Mouse (Mus musculus) stomach, embryonic 16.5 days (tissue): ENCODE data around the gene 5031439G07Rik. TPM values are rescaled to one million over a fixed set of nuclear protein-coding genes. Genes with fewer than 3 reads are reported as not detected.

Experiments used
- ATAC-seq: fragments of 200-750 bp; cut with Nextera tagmentation; 2 replicates; pipeline ENCODE4 v1.8.0; 2017; ENCODE audit warnings: moderate number of reproducible peaks, moderate TSS enrichment; ENCODE audit not compliant: insufficient read depth, low FRiP score
- H3K27ac ChIP-seq: fragments of 300-500 bp; sonication (generic); 2 replicates; pipeline ENCODE4 v1.5.1; 2014; ENCODE audit warnings: low read length
- H3K27me3 ChIP-seq: fragments of 300-500 bp; sonication (generic); 2 replicates; pipeline ENCODE4 v1.6.1; 2014; ENCODE audit warnings: low read length, control low read depth, mixed read lengths; ENCODE audit not compliant: control insufficient read depth, insufficient read depth
- H3K36me3 ChIP-seq: fragments of 300-500 bp; sonication (generic); 2 replicates; pipeline ENCODE4 v1.6.1; 2014; ENCODE audit warnings: low read length; ENCODE audit not compliant: control insufficient read depth, insufficient read depth
- H3K4me1 ChIP-seq: fragments of 300-500 bp; sonication (generic); 2 replicates; pipeline ENCODE4 v1.6.1; 2014; ENCODE audit warnings: low read length, control low read depth, mixed read lengths; ENCODE audit not compliant: control insufficient read depth, insufficient read depth
- H3K4me2 ChIP-seq: fragments of 300-500 bp; sonication (generic); 2 replicates; pipeline ENCODE4 v1.6.1; 2014; ENCODE audit warnings: low read depth, low read length, mixed read lengths
- H3K4me3 ChIP-seq: fragments of 300-500 bp; sonication (generic); replicated peaks from 2 replicates; pipeline ENCODE4 v1.5.1; 2014; ENCODE audit warnings: mild to moderate bottlenecking, low read length
- H3K9ac ChIP-seq: fragments of 300-500 bp; sonication (generic); 2 replicates; pipeline ENCODE4 v1.6.1; 2014; ENCODE audit warnings: low read length
- H3K9me3 ChIP-seq: fragments of 300-500 bp; sonication (generic); replicated peaks from 2 replicates; pipeline ENCODE4 v1.6.1; 2016; ENCODE audit warnings: low read length, control low read depth; ENCODE audit not compliant: control insufficient read depth
- WGBS: fragments of 180-500 bp; shearing (Covaris S2); extraction: QIAGEN DNeasy Blood & Tissue Kit; methylation state at CpG from one replicate; pipeline ENCODE4 v1.1.7; 2014; 5-methylcytosine and 5-hydroxymethylcytosine counted together
- polyA plus RNA-seq: library from polyadenylated mRNA; unstranded; fragments of >200 nt; fragmentation: Nextera tagmentation; extraction: Ambion mirVana; gene quantifications from 2 replicates; pipeline ENCODE4 v1.2.1, GENCODE M21; 2015

Gene 5031439G07Rik
- polyA plus RNA-seq, 1 experiment from 2014 or later, result 7.7 TPM

DNA sequence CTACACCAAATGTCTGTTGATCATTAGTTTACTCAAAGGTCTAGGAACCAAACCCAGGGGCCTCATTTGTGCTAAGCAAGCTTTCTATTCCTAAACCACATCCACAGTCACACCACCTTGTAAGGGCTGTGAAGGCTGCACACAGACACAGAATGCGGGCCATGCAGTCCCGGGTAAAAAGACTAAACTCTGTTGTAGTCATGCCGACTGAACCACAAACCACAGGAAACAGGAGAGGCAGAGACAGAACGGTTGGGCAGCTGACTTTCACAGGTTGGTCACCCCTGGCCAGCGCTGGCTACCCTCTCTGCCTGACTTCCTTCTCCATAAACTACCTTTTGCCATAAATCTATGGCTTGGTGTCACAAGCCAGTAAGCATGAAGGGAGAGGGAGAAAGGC is 23.6 kb downstream of the 5031439G07Rik start:
- WGBS, result 75% methylated on average over 5 of the region's 5 CpGs
- H3K9ac ChIP-seq, result no peak overlapping the region
- ATAC-seq, result no peak

DNA sequence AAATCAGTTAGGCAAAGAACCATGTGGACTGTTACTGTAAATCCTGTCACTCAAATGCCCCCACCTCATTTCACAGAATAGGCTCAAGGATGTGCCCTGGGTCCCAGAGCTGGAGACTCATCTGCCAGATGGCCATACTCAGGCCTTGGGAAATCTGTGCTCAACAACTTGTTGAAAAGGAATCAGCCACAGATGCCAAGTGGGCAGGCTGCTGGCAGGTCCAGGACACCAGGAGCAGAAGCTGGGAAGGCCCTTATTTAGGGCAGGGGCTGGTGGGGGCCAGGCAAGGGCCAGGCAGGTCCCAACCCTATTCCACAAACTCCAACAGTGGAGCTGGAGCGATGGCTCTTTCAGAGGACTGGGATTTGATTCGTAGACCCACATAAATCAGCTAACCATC is 25.8 kb downstream of the 5031439G07Rik start:
- H3K4me1 ChIP-seq, result no peaks in the 10 kb centered on the region
- 81% methylated on average over 2 of the region's 2 CpGs for WGBS
- H3K9ac ChIP-seq, result no peak overlapping the region
- H3K4me3 ChIP-seq, result no peak overlapping the region
- H3K36me3 ChIP-seq, result no peaks in the 10 kb centered on the region
- no peak for ATAC-seq
- H3K4me2 ChIP-seq, result no peak overlapping the region
- H3K9me3 ChIP-seq, result no peaks in the 10 kb centered on the region
- no peaks in the 10 kb centered on the region for H3K27me3 ChIP-seq
- no peak overlapping the region for H3K27ac ChIP-seq

More for the DNA sequence above, 23.6 kb downstream of the 5031439G07Rik start:
- no peaks in the 10 kb centered on the region for H3K27me3 ChIP-seq
- no peak overlapping the region for H3K4me2 ChIP-seq
- H3K4me3 ChIP-seq, result no peak overlapping the region
- H3K36me3 ChIP-seq, result no peaks in the 10 kb centered on the region
- no peak overlapping the region for H3K27ac ChIP-seq
- no peaks in the 10 kb centered on the region for H3K9me3 ChIP-seq
- no peaks in the 10 kb centered on the region for H3K4me1 ChIP-seq

DNA sequence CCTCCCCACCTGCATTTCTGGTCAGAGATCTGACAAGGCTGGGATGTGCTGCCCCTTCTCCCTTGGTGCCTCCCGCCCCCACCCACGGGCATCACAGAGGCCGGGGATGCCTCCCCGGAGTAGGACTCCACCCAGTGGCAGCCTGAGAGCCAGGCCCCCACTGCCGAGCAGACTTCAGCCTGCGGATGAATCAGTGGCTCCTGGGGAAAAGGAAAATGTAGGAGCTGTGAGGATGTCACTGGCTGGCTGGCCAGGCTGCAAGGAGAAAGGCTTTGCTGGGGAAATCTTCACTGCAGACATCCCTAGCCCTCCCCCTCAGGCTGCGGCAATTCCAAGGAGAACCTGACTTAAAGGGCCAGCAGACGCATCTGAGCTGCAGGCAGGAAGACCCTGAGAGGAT is 27.7 kb downstream of the 5031439G07Rik start:
- no peak overlapping the region for H3K27ac ChIP-seq
- H3K4me3 ChIP-seq, result no peak overlapping the region
- H3K9me3 ChIP-seq, result no peaks in the 10 kb centered on the region
- H3K4me1 ChIP-seq, result no peaks in the 10 kb centered on the region
- no peak for ATAC-seq
- H3K4me2 ChIP-seq, result no peak overlapping the region
- WGBS, result 26% methylated on average over 8 of the region's 8 CpGs
- H3K36me3 ChIP-seq, result no peaks in the 10 kb centered on the region
- H3K27me3 ChIP-seq, result no peaks in the 10 kb centered on the region
- H3K9ac ChIP-seq, result no peak overlapping the region

DNA sequence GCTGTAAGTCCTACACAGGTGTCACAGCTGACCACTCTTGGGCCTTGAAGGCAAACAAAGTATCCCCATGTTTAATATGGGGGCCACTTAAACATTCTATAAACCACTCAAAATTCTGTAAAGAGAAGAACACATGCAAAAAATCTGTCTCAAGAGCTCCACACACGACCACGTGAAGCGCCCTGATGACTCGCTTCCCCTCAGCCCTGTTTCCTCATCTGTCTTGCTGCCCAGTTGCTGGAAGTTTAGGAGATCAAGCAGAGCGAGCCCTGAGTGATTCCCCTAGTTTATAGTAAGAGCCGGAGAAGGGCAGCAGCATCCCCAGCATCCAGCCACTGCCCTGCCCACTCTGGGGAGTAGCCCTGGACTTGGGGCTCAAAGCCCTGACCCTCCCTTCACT is 28.5 kb downstream of the 5031439G07Rik start:
- H3K9me3 ChIP-seq, result no peaks in the 10 kb centered on the region
- no peaks in the 10 kb centered on the region for H3K36me3 ChIP-seq
- H3K27me3 ChIP-seq, result no peaks in the 10 kb centered on the region
- no peak overlapping the region for H3K27ac ChIP-seq
- 77% methylated on average over 6 of the region's 6 CpGs for WGBS
- no peak overlapping the region for H3K9ac ChIP-seq
- ATAC-seq, result no peak
- H3K4me3 ChIP-seq, result no peak overlapping the region
- no peak overlapping the region for H3K4me2 ChIP-seq
- H3K4me1 ChIP-seq, result no peaks in the 10 kb centered on the region

DNA sequence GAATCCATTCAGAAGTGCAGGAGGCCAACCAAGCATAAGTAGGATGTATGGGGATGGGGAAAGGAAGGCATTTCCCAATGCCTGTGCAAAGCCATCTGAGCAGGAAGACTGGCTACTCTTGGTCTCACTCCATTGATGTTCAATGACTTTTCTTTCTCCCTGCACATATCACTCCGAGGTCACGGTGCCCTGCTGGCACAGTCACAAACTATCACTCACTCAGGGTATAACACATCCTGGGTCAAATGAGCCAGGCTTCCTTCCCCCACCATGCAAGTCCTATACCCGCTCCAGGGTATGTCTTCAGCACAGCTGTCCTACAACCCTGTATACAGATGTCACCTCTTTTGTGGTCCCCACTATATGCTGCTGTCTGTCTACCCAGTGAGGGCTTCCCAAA is 30.0 kb downstream of the 5031439G07Rik start:
- WGBS, result 91% methylated on average over 3 of the region's 3 CpGs
- H3K9me3 ChIP-seq, result no peaks in the 10 kb centered on the region

DNA sequence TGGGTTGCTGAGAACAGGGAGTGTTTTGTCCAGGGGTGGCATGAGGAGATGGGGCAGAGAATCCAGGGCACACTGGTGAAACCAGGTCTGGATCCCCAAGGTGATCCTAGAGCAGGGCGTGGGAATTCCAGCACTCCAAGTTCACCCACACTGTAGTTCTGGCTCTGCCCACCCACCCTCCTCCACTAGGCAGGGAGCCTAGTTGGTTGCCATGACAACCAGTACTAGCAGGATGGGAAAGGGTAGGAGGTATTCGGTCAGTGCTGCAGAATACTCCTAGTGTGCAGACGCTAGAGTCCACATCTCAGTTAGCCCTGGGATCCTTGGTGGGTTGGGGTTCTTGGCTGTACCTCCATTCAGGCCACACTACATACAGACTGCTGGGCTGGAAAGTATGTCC is 30.5 kb downstream of the 5031439G07Rik start:
- no peak overlapping the region for H3K4me2 ChIP-seq
- no peaks in the 10 kb centered on the region for H3K9me3 ChIP-seq
- H3K9ac ChIP-seq, result no peak overlapping the region
- no peaks in the 10 kb centered on the region for H3K4me1 ChIP-seq
- H3K27me3 ChIP-seq, result no peaks in the 10 kb centered on the region
- peaks cover 4% of the 10 kb centered on the region; the same call in 1 of the 2 replicates for H3K36me3 ChIP-seq
- no peak for ATAC-seq
- no peak overlapping the region for H3K27ac ChIP-seq
- no peak overlapping the region for H3K4me3 ChIP-seq
- WGBS, result 33% methylated on average over 3 of the region's 3 CpGs

More for the DNA sequence above, 30.0 kb downstream of the 5031439G07Rik start:
- Histone ChIP-seq H3K27ac (no peak overlapping the region), H3K4me2 (no peak overlapping the region), H3K9ac (no peak overlapping the region), H3K36me3 (0 out of 2 replicates have a peak, but pooled peaks cover 3% of the 10 kb centered on the region), H3K4me1 (no peaks in the 10 kb centered on the region), H3K4me3 (no peak overlapping the region), H3K27me3 (no peaks in the 10 kb centered on the region)
- no peak for ATAC-seq

DNA sequence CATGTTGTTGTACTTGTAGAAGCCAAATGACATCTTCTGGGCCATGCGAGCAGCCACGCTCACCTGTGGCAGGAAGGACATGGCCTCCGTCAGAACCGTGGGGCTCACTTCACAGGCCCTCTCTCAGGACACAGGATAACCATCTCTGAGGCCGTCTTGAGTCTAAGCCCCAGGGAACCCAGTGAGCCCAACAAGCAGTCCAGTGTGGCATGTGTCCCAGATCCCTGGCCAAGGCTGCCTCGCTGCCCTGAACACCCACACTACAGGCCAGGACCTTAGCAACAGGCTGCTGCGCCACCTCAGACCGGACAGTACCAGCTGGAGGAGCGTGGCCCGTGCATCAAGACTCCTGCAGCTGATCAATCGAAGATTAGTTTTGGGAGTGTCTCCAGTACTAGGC is 35.1 kb downstream of the 5031439G07Rik start:
- Histone ChIP-seq H3K36me3 (peaks cover 14% of the 10 kb centered on the region; the same call in 1 of the 2 replicates), H3K9ac (no peak overlapping the region), H3K9me3 (no peaks in the 10 kb centered on the region), H3K27me3 (no peaks in the 10 kb centered on the region), H3K27ac (no peak overlapping the region), H3K4me1 (no peaks in the 10 kb centered on the region), H3K4me2 (no peak overlapping the region), H3K4me3 (no peak overlapping the region)
- WGBS, result 92% methylated on average over 11 of the region's 11 CpGs
- no peak for ATAC-seq

DNA sequence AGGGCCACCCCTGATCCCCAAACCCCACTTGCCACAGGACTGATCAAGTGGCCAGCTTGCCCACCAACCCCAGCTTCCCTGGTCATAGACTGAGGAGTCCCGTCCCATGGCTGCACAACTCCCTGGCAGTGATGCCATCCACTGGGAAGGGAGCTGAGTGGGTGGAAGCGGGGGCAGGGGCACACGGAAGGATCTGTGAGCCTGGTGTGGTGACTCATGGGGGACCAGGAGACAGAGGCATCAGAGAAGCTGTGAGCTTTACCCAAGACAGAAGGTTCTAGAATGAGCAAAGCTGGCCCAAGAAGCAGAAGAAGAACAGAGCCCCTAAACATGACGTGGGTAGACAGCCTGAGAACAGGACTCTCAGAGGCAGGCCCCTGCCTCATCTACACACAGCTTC is 38.3 kb downstream of the 5031439G07Rik start:
- no peak overlapping the region for H3K4me2 ChIP-seq
- H3K27me3 ChIP-seq, result no peaks in the 10 kb centered on the region
- H3K9me3 ChIP-seq, result no peaks in the 10 kb centered on the region
- ATAC-seq, result no peak
- peaks cover 15% of the 10 kb centered on the region; the same call in 1 of the 2 replicates for H3K36me3 ChIP-seq
- no peak overlapping the region for H3K9ac ChIP-seq
- 92% methylated on average over 4 of the region's 4 CpGs for WGBS
- no peak overlapping the region for H3K27ac ChIP-seq
- no peaks in the 10 kb centered on the region for H3K4me1 ChIP-seq
- no peak overlapping the region for H3K4me3 ChIP-seq

DNA sequence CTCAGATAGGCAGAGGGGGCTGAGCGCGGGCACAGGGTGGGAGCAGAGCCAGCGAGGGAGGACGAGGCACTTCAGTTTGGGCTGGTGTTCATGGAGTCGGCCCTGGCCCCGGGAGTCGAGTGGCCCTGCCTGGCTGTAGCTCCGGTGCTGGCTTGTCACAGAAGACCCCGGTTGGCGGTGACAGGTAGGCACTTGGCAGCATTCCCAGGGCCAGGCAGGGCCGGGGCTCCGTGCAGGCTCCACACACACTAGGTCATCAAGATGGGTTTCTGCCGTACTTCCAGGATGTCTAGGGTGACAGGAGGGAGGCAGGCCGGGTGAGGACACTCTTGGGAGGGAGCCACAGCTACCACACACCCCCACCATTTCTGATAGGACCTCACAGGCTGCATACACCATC is 39.4 kb downstream of the 5031439G07Rik start:
- Histone ChIP-seq H3K4me1 (no peaks in the 10 kb centered on the region), H3K9me3 (no peaks in the 10 kb centered on the region)

DNA sequence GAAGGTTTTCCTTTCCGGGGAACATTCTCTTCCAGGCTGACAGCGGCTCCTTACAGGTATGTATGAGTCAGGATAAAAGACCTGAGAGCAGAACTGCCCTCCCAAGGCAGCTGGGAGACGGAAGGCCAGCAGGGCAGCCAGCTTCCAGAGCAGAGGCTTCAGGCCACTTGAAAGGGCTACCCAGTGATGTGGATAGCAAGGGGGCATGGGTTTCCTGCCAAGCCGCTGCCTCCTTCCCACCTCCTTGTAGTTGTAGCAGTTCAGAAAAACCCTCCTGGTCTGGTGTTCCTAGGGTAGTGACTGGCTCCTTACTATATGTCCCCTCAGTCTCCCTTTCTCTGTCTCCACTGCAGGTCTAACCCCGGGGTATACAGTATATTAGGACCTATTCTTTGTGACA is 44.0 kb downstream of the 5031439G07Rik start:
- Histone ChIP-seq H3K27ac (no peak overlapping the region), H3K27me3 (no peaks in the 10 kb centered on the region), H3K4me1 (no peaks in the 10 kb centered on the region), H3K36me3 (peaks cover 23% of the 10 kb centered on the region), H3K9me3 (no peaks in the 10 kb centered on the region), H3K4me3 (no peak overlapping the region), H3K4me2 (no peak overlapping the region), H3K9ac (no peak overlapping the region)
- no peak for ATAC-seq
- 86% methylated on average over 5 of the region's 5 CpGs for WGBS

More for the DNA sequence above, 39.4 kb downstream of the 5031439G07Rik start:
- Histone ChIP-seq H3K4me2 (no peak overlapping the region), H3K9ac (no peak overlapping the region), H3K27me3 (no peaks in the 10 kb centered on the region), H3K27ac (no peak overlapping the region), H3K36me3 (peaks cover 15% of the 10 kb centered on the region; the same call in 1 of the 2 replicates), H3K4me3 (no peak overlapping the region)
- WGBS, result 91% methylated on average over 14 of the region's 14 CpGs
- no peak for ATAC-seq
